In the genomic region with DNA sequence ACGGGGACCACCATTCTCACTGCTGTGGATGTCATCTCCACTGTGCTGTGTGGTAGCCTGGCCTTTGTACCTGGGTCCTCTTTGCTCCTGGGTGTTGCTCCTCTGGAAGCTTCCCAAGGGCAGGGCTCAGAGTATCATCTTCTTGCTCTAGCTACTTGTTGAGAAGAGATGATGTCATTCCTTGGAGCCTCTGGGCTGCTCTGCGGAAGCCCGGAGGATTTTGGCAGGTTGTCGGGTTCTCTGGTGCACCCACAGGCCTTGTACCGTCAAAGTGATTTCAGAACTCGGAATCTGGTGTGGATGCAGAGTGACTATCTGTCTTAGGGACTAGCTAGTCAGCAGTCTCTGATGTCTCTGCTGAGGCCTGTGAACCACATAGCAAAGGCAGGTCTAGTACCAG, we compare ENCODE assay signal across 36 mouse cellular contexts. TPM values are rescaled to one million over a fixed set of nuclear protein-coding genes. Genes with fewer than 3 reads are reported as not detected.
A peak's percentile ranks its signal among the peaks of the same experiment; 100 is the strongest.
DNase-seq lines count a peak whose midpoint lies in the region; ATAC-seq lines count a peak whose summit lies in the region.
"Had no signal": no experiment of that assay in that cellular context is flagged by ENCODE, and none has a peak within 500 bp of the region (broad histone marks: within the 10 kb centered on the region; RNA-seq: fewer than 3 reads in every experiment).

No protein-coding gene starts in this region.

- no peaks in the 10 kb centered on the region for H3K36me3 ChIP-seq in midbrain, embryonic 11.5 days (ENCODE audit: control insufficient read depth, insufficient read depth, low read length)
- H3K36me3 ChIP-seq: embryonic facial prominence, embryonic 12.5 days; heart, embryonic 12.5 days; hindbrain, embryonic 13.5 days; midbrain, embryonic 13.5 days had no signal

- no peak overlapping the region for H3K9ac ChIP-seq in midbrain, embryonic 11.5 days (ENCODE audit: low read length)
- H3K9ac ChIP-seq: embryonic facial prominence, embryonic 12.5 days; heart, embryonic 12.5 days; hindbrain, embryonic 13.5 days; liver, embryonic 14.5 days; lung, embryonic 14.5 days; midbrain, embryonic 13.5 days had no signal

- ATAC-seq in midbrain, embryonic 11.5 days (ENCODE audit: low FRiP score) = no peak
- ATAC-seq: forebrain, embryonic 14.5 days; intestine, embryonic 16.5 days; midbrain, embryonic 13.5 days; Patski had no signal

- H3K4me1 ChIP-seq in midbrain, embryonic 11.5 days (ENCODE audit: control insufficient read depth, insufficient read depth, low read length) = no peaks in the 10 kb centered on the region
- H3K4me1 ChIP-seq: embryonic facial prominence, embryonic 12.5 days; hindbrain, embryonic 13.5 days had no signal

- H3K9me3 ChIP-seq in midbrain, embryonic 11.5 days (ENCODE audit: control insufficient read depth, low read length) = no peaks in the 10 kb centered on the region
- H3K9me3 ChIP-seq: embryonic facial prominence, embryonic 12.5 days; heart, embryonic 12.5 days; hindbrain, embryonic 13.5 days; megakaryocyte, embryonic 14.5 days; midbrain, embryonic 13.5 days had no signal

- intact Hi-C loops in gastrocnemius, postnatal 14 days (cut with DNase I; ENCODE audit: low total_unique reads) = loop anchor here (5.0 kb wide), 1 partner anchor 43 kb away; no protein-coding TSS in a partner anchor

- H3K27me3 ChIP-seq in midbrain, embryonic 11.5 days (ENCODE audit: control insufficient read depth, insufficient read depth, low read length) = no peaks in the 10 kb centered on the region
- H3K27me3 ChIP-seq: embryonic facial prominence, embryonic 12.5 days; hindbrain, embryonic 13.5 days; midbrain, embryonic 13.5 days; Patski had no signal

- H3K4me3 ChIP-seq in midbrain, embryonic 11.5 days (ENCODE audit: low read depth, low read length) = no peak overlapping the region
- H3K4me3 ChIP-seq: embryonic facial prominence, embryonic 12.5 days; heart, embryonic 12.5 days; hindbrain, embryonic 13.5 days; megakaryocyte, embryonic 14.5 days; midbrain, embryonic 13.5 days had no signal

- 92% methylated on average over 6 of the region's 6 CpGs for WGBS in midbrain, embryonic 11.5 days

- H3K27ac ChIP-seq in midbrain, embryonic 11.5 days (ENCODE audit: low read depth, low read length) = no peak overlapping the region
- H3K27ac ChIP-seq: embryonic facial prominence, embryonic 12.5 days; hindbrain, embryonic 13.5 days; liver, embryonic 14.5 days; midbrain, embryonic 13.5 days had no signal

- no peak overlapping the region for H3K4me2 ChIP-seq in midbrain, embryonic 11.5 days
- H3K4me2 ChIP-seq: embryonic facial prominence, embryonic 12.5 days; heart, embryonic 12.5 days; hindbrain, embryonic 13.5 days; lung, embryonic 14.5 days; midbrain, embryonic 13.5 days had no signal

- DNase-seq in heart, adult 11 months = peak; percentile 94
- no peak for DNase-seq in heart, adult 9 months (ENCODE audit: low spot score in 2 of 2)
- DNase-seq in 3134 (ENCODE audit: extremely low read depth, insufficient read length, low spot score) (peak; percentile 52), MN1 (ENCODE audit: low spot score) (no peak)
- DNase-seq in brain, adult 2 months (ENCODE audit: low read depth, low spot score) = peak; percentile 54
- DNase-seq in gastrocnemius, postnatal 14 days = peak; percentile 70
- DNase-seq in midbrain, embryonic 11.5 days (ENCODE audit: low spot score, missing footprints) = no peak
- DNase-seq in layer of hippocampus, adult 9-11 months = no peak
- DNase-seq: adrenal gland, postnatal 10 days; embryo, embryonic 11 days; heart, postnatal 4 days; kidney, adult 8-10 months; kidney, postnatal 14 days; liver; lung, embryonic 14.5 days; right cerebral cortex, postnatal 4 days; thymus, adult 2 months; thymus, postnatal 4 days had no signal

RNA-seq across cellular contexts. Expression of a gene that starts 15.1 kb away (rescaled TPM):
- 1 to 10 TPM in 1 of 2 experiments, under 1 TPM in 1; 0.69 to 1.4 TPM for total RNA-seq in gastrocnemius, postnatal 14 days (2021)
- not detected in 2 replicates for polyA plus RNA-seq in midbrain, embryonic 11.5 days (2014; fragmentation: Nextera tagmentation; extraction: Ambion mirVana)
- total RNA-seq: CH12.LX had no signal
- polyA plus RNA-seq: forebrain, embryonic 14.5 days; limb, embryonic 11.5 days; neural tube, embryonic 11.5 days had no signal

RNA-seq across cellular contexts. Expression of a gene that starts 25.8 kb away (rescaled TPM):
- total RNA-seq in gastrocnemius, postnatal 14 days (2021) = not detected
- 4.2 and 7.2 TPM in 2 replicates for polyA plus RNA-seq in midbrain, embryonic 11.5 days (2014; fragmentation: Nextera tagmentation; extraction: Ambion mirVana)
- total RNA-seq: layer of hippocampus, postnatal 10 days; left cerebral cortex, adult 18-20 months had no signal

RNA-seq across cellular contexts. Expression of a gene that starts 53.5 kb away (rescaled TPM):
- not detected for total RNA-seq in gastrocnemius, postnatal 14 days (2021)
- 0.07 and 0.16 TPM in 2 replicates for polyA plus RNA-seq in midbrain, embryonic 11.5 days (2014; fragmentation: Nextera tagmentation; extraction: Ambion mirVana)
- total RNA-seq: adrenal gland, postnatal 10 days; ES-E14; heart, postnatal 4 days; neutrophil, adult 5-6 weeks had no signal
- polyA plus RNA-seq: C2C12; forebrain, embryonic 14.5 days; heart, embryonic 12.5 days; heart, postnatal 0 days; limb, embryonic 11.5 days; liver, embryonic 14.5 days; neural tube, embryonic 11.5 days; Patski had no signal

Comparison
In these comparisons a context has a peak if more than half of its experiments do, and no peak if none do; other contexts are left out.
1. DNase-seq: peak in heart, adult 11 months (single experiment), 3134 (single experiment), brain, adult 2 months (single experiment) and gastrocnemius, postnatal 14 days (single experiment); none in heart, adult 9 months (0 of 2), midbrain, embryonic 11.5 days (single experiment), MN1 (single experiment) and layer of hippocampus, adult 9-11 months (single experiment).